Mouse (Mus musculus): ENCODE results near the gene Cers2. TPM values are rescaled to one million over a fixed set of nuclear protein-coding genes. Genes with fewer than 3 reads are reported as not detected.

Gene Cers2
- polyA plus RNA-seq, 1 experiment from 2014 or later: 91.8 TPM

- peak overlapping the region; percentile 95 for H3K27ac ChIP-seq
- H3K9me3 ChIP-seq: no peaks in the 10 kb centered on the region
- 0 out of 2 replicates have a peak, but pooled peaks have one; percentile 4 for ATAC-seq (ENCODE audit: low FRiP score)
- peaks cover 39% of the 10 kb centered on the region for H3K4me1 ChIP-seq (replicated peaks)
- peak overlapping the region; percentile 89 for H3K9ac ChIP-seq
- H3K27me3 ChIP-seq: no peaks in the 10 kb centered on the region
- under 1% methylated on average over 11 of the region's 11 CpGs for WGBS
- H3K4me2 ChIP-seq: peak overlapping the region; percentile 85
- peak overlapping the region; percentile 73 for H3K4me3 ChIP-seq
- peaks cover 7% of the 10 kb centered on the region for H3K36me3 ChIP-seq
Measured at GRCm38 (mm10) chr3:95282381-95282864, 32.2 kb upstream of the Cers2 start.

DNA sequence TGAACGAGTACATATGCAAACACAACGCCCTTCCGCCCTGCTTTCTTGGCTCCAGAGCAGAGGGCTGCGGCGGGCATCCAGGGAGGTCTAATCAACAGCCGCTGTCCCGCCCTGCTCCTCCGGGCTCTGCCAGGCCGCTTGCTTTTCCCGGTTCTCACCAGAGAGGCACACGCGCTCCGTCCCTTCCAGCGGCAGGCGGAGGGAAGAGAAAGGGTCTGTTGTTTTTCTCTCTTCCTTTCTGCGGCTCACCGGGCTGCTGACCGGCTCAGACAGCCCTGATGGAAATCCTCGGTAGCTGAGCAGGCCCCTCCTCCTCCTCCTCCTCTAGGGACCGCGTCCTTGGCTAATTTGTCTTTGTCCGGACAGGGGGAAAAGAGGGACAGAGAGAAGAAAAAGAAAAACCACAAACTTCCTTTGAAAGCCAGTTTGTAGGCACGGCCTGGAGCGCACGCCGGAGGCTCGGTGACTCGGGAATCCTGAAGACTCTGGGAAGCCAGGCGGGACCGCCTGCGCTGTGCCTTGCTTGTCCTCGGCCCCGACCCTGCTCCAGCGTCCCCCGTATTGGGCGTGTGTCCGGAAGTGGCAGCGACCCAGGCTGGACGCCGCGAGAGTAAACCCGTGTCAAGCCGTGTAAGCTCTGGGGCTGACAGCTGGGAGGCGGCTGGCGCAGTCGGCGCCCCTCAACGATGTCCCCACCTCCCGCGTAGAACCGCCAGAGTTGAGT, 31.6 kb upstream of the Cers2 start:
- H3K27me3 ChIP-seq: no peaks in the 10 kb centered on the region
- ATAC-seq (ENCODE audit: low FRiP score): peak; percentile 65
- peaks cover 39% of the 10 kb centered on the region for H3K4me1 ChIP-seq (replicated peaks)
- H3K4me3 ChIP-seq: peak overlapping the region; percentile 73
- H3K9ac ChIP-seq: peak overlapping the region; percentile 89
- peak overlapping the region; percentile 85 for H3K4me2 ChIP-seq
- WGBS: under 1% methylated on average over 51 of the region's 51 CpGs
- peaks cover 10% of the 10 kb centered on the region for H3K36me3 ChIP-seq
- no peaks in the 10 kb centered on the region for H3K9me3 ChIP-seq
- peak overlapping the region; percentile 95 for H3K27ac ChIP-seq

- peak overlapping the region; percentile 89 for H3K9ac ChIP-seq
- no peak for ATAC-seq (ENCODE audit: low FRiP score)
- peak overlapping the region; percentile 85 for H3K4me2 ChIP-seq
- WGBS: 3% methylated on average over 7 of the region's 7 CpGs
- peaks cover 12% of the 10 kb centered on the region for H3K36me3 ChIP-seq
- peak overlapping the region; percentile 73 for H3K4me3 ChIP-seq
- H3K9me3 ChIP-seq: no peaks in the 10 kb centered on the region
- H3K27me3 ChIP-seq: no peaks in the 10 kb centered on the region
- peaks cover 39% of the 10 kb centered on the region for H3K4me1 ChIP-seq (replicated peaks)
- H3K27ac ChIP-seq: peak overlapping the region; percentile 95
Measured at GRCm38 (mm10) chr3:95283589-95283941, 31.0 kb upstream of the Cers2 start.

DNA sequence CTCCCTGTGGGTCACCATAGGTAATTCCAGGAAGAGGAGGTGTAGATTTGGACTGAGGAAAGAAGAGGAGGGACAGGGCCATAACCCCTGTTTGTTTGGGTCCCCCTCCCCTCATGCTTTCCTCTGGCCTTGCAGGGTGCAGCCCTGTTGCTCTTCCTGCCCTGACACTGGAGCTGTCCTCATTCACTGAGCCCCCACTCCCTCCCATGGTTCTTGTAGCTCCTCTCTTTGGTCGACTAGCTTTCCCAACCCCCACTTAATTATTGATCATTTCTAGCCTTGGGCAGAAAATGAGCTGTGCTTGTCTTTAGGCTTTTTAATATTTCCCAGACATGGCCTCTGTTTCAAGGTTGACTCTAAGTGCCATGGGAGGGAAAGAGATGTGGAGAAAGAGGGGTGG, 30.5 kb upstream of the Cers2 start:
- WGBS: 20% methylated on average over 1 of the region's 1 CpGs
- Histone ChIP-seq H3K4me3 (peak overlapping the region; percentile 73), H3K27ac (peak overlapping the region; percentile 95), H3K4me1 (replicated peaks) (peaks cover 39% of the 10 kb centered on the region), H3K9me3 (no peaks in the 10 kb centered on the region), H3K36me3 (peaks cover 15% of the 10 kb centered on the region), H3K9ac (peak overlapping the region; percentile 89), H3K4me2 (peak overlapping the region; percentile 85), H3K27me3 (no peaks in the 10 kb centered on the region)
- no peak for ATAC-seq (ENCODE audit: low FRiP score)

DNA sequence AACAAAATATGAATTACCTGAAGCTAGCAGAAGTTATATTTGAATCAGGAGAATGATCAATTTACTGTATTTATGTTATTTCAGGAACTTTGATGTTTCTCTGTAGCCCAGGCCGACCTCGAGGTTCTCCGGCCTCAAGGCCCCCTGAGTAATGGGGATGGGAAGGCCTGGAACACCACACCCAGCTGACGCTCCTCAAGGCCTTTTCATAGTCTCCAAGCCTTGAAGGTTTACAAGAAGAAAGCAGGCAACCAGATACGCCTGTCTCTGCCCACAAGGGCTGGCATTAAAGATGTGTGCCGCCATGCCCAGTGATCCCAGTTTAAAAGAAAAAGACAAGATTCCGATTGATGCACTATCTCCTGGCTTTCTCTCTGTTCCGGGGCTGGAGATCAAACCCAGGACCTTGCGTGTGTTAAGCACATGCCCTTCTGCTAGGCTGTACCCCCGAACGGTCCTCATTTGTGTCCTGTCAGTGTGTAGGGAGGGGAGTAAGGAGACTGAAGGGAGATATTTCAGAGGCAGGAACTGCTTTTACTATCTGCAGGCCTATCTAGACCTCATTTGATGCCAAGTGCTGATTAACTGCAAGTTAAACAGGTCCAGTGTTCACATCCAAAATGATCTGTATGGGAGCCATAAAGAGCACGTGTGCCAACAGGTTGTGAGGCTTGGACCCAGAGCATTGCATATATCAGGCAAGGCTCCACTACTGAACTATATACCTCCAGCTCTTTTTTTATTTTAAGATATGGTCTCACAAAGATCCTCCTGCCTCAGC, 29.9 kb upstream of the Cers2 start:
- Histone ChIP-seq H3K4me1 (replicated peaks) (peaks cover 37% of the 10 kb centered on the region), H3K4me3 (peak overlapping the region; percentile 73), H3K4me2 (peak overlapping the region; percentile 85), H3K27ac (no peak overlapping the region), H3K36me3 (peaks cover 20% of the 10 kb centered on the region), H3K27me3 (no peaks in the 10 kb centered on the region), H3K9ac (peak overlapping the region; percentile 89; the same call in 1 of the 2 replicates), H3K9me3 (no peaks in the 10 kb centered on the region)
- ATAC-seq (ENCODE audit: low FRiP score): no peak
- WGBS: 91% methylated on average over 12 of the region's 12 CpGs

DNA sequence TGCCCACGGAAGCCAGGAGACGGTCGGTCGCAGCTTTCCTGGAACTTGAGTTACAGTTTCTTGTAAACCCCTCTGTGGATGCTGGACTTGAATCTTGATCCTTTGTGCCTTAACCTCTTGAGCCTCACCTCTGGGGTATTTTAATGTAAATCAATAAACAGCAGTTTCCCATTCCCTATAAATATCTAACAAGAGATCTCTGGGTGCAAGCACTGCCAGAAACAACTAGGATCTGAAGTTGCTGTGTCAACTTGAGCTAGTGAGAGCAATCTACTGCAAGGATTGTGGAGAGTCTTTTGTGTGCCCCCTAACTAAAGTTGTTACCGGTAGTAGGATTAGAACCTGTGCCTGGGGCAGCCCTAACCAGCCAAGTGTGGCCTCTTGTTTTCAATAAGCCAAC, 29.2 kb upstream of the Cers2 start:
- Histone ChIP-seq H3K4me2 (no peak overlapping the region), H3K9ac (0 out of 2 replicates have a peak overlapping the region, but pooled peaks have one; percentile 13), H3K9me3 (no peaks in the 10 kb centered on the region), H3K4me1 (replicated peaks) (peaks cover 33% of the 10 kb centered on the region), H3K27ac (no peak overlapping the region), H3K27me3 (no peaks in the 10 kb centered on the region), H3K36me3 (peaks cover 27% of the 10 kb centered on the region), H3K4me3 (no peak overlapping the region)
- WGBS: 96% methylated on average over 5 of the region's 5 CpGs
- no peak for ATAC-seq (ENCODE audit: low FRiP score)

DNA sequence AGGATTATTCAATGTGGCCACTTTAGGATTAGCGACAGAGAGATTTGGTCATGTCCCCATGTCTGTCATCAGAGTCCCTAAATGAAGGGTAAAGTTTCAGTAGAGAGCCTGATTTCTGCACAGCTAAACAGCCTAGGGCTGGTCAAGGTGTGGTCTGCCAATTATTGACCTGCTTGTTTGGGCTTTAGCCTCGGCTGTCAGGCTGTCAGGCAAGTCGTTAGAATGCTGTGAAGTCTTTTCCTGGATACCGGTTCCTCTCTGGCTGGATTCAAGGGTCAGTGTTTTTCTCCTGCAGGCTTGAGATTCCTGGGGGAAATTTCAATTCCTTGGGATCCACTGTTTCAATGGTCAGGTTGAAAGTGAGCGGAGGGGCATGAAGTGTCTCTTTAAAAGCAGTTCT, 28.6 kb upstream of the Cers2 start:
- Histone ChIP-seq H3K4me1 (replicated peaks) (peaks cover 27% of the 10 kb centered on the region), H3K27me3 (no peaks in the 10 kb centered on the region), H3K4me2 (no peak overlapping the region), H3K9me3 (no peaks in the 10 kb centered on the region), H3K9ac (no peak overlapping the region), H3K4me3 (no peak overlapping the region), H3K36me3 (peaks cover 33% of the 10 kb centered on the region), H3K27ac (no peak overlapping the region)
- WGBS: 76% methylated on average over 5 of the region's 5 CpGs
- no peak for ATAC-seq (ENCODE audit: low FRiP score)

DNA sequence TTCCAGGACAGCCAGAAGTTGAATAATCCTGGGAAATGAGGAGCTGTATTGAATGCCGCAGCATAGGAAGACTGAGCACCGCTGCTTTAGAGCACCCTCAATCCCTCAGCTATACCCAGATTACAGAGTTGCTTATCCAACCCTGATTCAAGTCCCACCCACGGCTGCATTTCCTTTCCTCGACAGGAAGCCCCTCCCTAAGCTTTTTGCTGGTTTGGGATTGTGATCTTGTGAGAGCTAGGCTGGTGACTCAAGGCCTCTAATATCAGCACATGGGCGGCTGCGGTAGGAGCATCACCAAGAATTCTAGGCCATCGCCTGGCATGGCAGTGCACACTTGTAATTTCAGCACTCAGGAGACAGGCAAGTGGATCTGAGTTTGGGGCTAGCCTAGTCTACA, 28.1 kb upstream of the Cers2 start:
- H3K4me1 ChIP-seq (replicated peaks): peaks cover 26% of the 10 kb centered on the region

GRCm38 (mm10) chr3:95287541-95287940, 27.1 kb upstream of the Cers2 start:
- Histone ChIP-seq H3K36me3 (peaks cover 48% of the 10 kb centered on the region), H3K27ac (no peak overlapping the region), H3K4me2 (no peak overlapping the region), H3K4me1 (replicated peaks) (peaks cover 26% of the 10 kb centered on the region), H3K27me3 (no peaks in the 10 kb centered on the region), H3K4me3 (no peak overlapping the region), H3K9ac (no peak overlapping the region), H3K9me3 (no peaks in the 10 kb centered on the region)
- 97% methylated on average over 3 of the region's 3 CpGs for WGBS
- ATAC-seq (ENCODE audit: low FRiP score): no peak

More for the DNA sequence above, 28.1 kb upstream of the Cers2 start:
- Histone ChIP-seq H3K9me3 (no peaks in the 10 kb centered on the region), H3K36me3 (peaks cover 38% of the 10 kb centered on the region), H3K4me2 (no peak overlapping the region), H3K9ac (no peak overlapping the region), H3K4me3 (no peak overlapping the region), H3K27ac (no peak overlapping the region), H3K27me3 (no peaks in the 10 kb centered on the region)
- WGBS: 89% methylated on average over 7 of the region's 7 CpGs
- no peak for ATAC-seq (ENCODE audit: low FRiP score)

GRCm38 (mm10) chr3:95289419-95289818, 25.2 kb upstream of the Cers2 start:
- H3K4me1 ChIP-seq (replicated peaks): peaks cover 16% of the 10 kb centered on the region
- no peak overlapping the region for H3K9ac ChIP-seq
- H3K27me3 ChIP-seq: no peaks in the 10 kb centered on the region
- no peak overlapping the region for H3K4me3 ChIP-seq
- no peak overlapping the region for H3K4me2 ChIP-seq
- H3K27ac ChIP-seq: no peak overlapping the region
- ATAC-seq (ENCODE audit: low FRiP score): no peak
- H3K9me3 ChIP-seq: no peaks in the 10 kb centered on the region
- WGBS: 95% methylated on average over 4 of the region's 4 CpGs
- H3K36me3 ChIP-seq: peaks cover 67% of the 10 kb centered on the region

- no peak overlapping the region for H3K27ac ChIP-seq
- H3K4me1 ChIP-seq (replicated peaks): peaks cover 9% of the 10 kb centered on the region
- H3K9me3 ChIP-seq: no peaks in the 10 kb centered on the region
- H3K36me3 ChIP-seq: peaks cover 74% of the 10 kb centered on the region
- H3K4me2 ChIP-seq: no peak overlapping the region
- 75% methylated on average over 6 of the region's 6 CpGs for WGBS
- no peak overlapping the region for H3K4me3 ChIP-seq
- ATAC-seq (ENCODE audit: low FRiP score): no peak
- no peak overlapping the region for H3K9ac ChIP-seq
- no peaks in the 10 kb centered on the region for H3K27me3 ChIP-seq
Measured at GRCm38 (mm10) chr3:95290156-95290555, 24.4 kb upstream of the Cers2 start.

DNA sequence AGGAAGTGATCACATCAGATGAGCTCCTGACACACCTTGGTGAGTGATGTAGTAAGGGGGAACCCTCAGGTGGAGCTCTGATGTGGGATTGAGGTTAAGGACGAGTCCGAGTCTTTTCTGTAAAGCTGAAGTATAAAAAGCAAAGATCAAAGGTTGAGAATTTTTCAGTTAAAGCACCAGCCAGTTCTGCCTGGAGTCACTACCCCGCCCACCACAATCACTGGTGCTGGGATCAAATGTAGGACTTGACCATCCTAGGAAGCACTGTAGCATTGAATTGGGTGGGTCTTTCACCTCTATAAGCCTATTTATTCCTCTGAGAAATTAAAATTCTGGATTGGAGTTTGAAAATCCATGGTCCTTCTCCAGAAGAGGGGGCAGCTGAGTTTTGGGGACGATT, 23.6 kb upstream of the Cers2 start:
- Histone ChIP-seq H3K27me3 (no peaks in the 10 kb centered on the region), H3K27ac (no peak overlapping the region), H3K9ac (no peak overlapping the region), H3K9me3 (no peaks in the 10 kb centered on the region), H3K36me3 (peaks cover 83% of the 10 kb centered on the region), H3K4me2 (no peak overlapping the region), H3K4me1 (replicated peaks) (peaks cover under 1% of the 10 kb centered on the region; the same call in 1 of the 2 replicates), H3K4me3 (no peak overlapping the region)
- WGBS: 87% methylated on average over 4 of the region's 4 CpGs
- no peak for ATAC-seq (ENCODE audit: low FRiP score)

Measured in hindbrain, embryonic 13.5 days (tissue).